Mouse (Mus musculus) right cerebral cortex, postnatal 10 days (tissue): ENCODE results near the gene Mrpl58.
"Not testable (repeated sequence)": the region's sequence is repeated elsewhere in the genome, so short reads cannot be mapped to it uniquely, and the experiment has no call there.

Source experiments
- DNase-seq, 2 experiments: peaks; one replicate each; pipeline ENCODE4 v3.0.0; 2021; ENCODE audit warnings: low spot score in 2 of 2

Mrpl58 gene

DNA sequence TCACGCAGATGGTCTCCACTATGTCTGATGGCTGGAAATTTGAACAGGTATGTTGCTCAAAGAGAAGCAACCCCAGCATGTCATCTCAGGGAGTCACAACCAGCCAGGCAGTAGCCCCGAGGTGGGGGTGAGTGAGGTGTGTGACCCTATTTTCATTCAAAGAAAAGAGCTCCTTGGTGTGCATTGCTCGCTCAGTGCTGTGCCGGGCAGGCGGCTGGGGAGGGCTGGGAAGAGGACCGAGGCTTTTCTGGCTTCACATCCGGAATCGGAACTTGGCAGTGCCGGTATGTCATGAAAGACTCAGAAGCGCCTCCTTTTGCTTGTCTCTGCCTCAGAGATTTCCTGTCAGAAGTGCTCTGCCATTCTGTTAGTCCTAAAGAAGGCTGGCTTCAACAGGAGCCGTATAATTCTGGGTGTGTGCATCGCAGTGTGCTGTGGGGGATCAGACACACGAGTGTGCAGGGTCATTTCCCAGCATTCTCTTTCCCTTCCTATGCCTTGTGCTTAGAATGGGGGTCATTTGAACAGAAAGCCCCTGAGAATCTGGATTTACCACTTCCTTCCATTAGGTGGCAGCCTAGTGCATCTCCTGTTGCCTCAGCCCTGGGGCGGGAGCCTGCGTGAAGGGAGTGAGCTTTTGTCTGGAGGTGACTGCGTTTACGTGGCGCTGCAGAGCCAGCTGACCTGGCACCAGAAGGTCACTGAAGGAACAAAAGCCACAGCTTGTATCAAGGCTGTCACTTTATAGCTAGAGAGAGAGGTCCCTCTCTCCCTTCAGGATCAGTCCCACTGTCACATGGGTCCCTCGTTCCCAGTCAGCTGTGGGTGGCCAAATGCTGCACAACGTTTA lies 24.2 kb downstream of the Mrpl58 start:
- DNase-seq, result peak; percentile 82 to 84

DNA sequence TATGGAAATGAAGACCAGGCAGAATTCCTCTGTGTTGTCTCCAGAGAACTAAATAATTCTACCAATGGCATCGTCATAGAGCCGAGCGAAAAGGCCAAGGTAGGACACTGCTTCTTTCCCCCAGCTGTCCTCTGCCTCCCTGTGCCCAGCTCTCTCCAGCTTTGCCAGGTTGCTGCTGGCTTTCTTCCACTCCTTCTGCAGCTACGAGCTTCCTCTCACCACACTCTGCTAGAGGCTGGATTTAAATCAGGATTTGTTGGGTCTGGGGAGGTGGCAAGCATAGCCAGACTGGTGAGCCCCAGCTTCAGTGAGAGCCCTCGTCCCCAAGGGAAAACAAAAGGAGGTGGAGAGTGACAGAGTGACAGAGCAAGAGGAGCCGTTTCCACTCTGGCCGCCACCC lies 25.8 kb downstream of the Mrpl58 start:
- DNase-seq, result peak in 1 of 2 experiments; percentile 65

DNA sequence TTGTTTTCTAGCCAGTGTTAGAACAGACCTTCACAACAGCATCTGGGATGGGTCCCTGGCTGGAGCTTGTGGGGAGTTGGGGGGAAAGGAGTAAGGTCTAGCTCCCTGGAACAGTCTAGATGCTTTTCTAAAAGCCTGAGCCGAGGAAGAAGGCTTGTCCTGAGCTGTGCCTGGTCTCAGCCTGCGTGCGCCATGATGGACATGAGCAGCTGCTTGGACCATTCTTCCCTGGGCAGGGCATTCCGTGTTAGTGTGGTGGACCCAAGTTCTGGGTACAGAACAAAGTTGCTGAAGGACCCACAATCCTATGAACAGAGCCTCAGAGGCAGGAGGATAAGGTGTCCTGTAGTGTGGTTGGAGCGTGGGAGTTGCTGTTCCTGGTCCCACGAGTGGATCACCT lies 27.0 kb downstream of the Mrpl58 start:
- no peak for DNase-seq

DNA sequence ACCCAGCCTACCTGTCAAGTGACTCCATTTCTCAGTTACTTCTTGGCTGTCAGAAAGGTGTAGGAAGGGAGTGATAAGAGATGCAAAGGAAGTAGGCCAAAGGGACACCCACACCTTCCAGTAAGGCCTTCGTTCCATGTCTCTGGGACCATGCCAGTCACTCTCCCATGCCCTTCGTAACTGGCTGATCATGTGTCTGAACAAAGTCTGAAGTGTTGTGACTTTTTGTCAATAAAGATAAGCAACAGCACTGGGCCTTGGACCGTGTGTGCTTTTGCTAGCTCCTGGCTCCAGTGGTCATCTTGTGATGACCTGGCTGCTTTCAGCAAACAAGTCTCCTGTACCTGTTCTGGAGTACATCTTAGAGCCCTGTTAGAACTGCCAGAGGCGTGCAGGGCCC lies 29.3 kb downstream of the Mrpl58 start:
- DNase-seq, result no peak

DNA sequence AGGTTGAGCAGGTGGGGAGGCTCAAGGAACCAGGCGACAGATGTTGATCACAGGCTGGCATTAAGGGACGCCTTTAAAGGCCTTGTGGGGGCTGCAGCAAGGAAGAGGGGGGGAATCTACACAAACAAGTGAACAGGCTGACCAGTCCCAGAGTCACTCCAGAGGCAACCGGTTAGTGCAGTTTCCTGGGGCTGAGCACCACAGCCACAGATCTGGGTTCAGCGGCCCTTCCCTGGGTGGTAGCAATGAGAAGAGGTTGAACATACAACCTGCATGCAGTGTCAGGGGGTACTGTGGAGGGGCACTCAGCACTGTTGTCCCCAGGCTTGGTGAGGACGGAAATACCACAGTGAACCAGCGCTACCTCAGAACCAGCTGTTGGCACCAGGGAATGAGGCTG lies 29.8 kb downstream of the Mrpl58 start:
- DNase-seq, result no peak

DNA sequence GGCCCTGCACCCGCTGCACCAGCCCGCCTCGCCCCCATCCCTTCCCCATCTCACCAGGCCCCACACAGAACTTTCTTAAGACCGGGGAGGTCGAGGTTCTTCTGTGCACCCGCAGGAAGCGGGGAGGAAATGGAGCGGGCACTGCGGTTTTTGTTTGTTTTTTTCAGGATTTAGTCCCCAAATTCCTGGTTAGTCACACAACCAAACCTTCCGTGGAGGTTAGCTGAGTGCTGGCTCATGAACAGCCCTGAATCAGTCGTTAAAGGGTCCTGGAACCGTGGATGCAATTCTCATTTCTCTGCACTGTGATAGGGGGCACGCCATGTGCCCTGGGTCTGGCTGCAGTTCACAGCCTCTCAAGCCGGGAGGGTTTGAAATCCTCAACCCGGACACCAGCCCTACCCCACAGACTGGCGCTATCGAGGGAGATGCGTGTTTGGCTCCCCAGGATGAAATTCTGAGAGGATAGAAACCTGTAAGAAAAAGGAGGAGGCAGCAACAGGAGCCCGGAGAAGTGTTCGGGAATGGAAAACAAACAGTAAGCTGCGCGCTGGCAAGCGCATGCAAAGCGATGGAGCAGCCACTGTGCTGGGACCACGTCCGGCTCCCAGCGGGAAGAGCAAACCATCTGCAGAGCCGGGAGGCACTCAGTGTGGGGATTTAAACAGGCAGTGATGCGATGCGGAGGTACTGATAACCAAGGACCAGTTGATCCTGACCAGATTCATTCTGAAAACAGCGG lies 32.2 kb downstream of the Mrpl58 start:
- DNase-seq, result peak in 1 of 2 experiments; percentile 56

DNA sequence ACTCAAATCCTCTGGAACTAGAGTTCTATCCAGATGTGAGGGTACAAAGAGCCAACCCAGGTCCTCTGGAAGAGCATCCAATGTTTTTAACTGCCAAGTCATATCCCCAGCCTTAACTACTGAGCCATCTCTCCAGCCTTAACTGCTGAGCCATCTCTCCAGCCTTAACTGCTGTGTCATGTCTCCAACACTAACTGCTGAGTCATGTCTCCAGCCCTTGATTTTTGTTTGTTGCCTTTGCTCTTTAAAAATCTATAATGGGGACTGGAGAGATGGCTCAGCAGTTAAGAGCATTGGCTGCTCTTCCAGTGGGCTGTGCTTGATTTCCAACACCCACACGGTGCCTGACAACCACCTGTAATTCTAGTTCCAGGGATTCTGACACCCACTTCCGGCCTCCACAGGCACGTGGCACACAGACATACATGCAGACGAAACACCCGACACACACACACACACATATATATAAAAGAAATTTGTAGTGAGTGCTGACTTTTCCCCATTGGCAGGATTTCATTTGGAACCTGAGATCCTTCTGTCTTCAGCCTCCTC lies 34.1 kb downstream of the Mrpl58 start:
- no peak for DNase-seq

DNA sequence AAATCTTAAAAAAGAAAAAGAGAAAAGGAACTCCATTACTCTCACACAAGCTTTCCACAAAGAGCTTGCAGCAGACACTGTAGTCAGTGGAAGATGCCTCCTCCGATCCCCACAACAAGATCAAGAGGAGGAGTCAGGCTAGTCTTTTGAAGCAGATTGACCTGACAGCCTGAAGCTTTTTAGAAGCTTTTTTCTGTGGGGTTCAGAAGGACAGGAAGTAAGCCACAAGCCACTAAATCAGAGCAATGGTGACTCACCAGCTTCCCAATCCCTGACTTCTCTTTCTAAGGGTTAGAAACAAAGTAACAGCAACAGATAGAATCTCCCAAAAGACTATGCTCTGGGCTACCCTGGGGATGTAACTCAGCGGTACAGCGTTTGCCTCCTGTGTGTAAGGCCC lies 35.8 kb downstream of the Mrpl58 start:
- DNase-seq, result no peak

DNA sequence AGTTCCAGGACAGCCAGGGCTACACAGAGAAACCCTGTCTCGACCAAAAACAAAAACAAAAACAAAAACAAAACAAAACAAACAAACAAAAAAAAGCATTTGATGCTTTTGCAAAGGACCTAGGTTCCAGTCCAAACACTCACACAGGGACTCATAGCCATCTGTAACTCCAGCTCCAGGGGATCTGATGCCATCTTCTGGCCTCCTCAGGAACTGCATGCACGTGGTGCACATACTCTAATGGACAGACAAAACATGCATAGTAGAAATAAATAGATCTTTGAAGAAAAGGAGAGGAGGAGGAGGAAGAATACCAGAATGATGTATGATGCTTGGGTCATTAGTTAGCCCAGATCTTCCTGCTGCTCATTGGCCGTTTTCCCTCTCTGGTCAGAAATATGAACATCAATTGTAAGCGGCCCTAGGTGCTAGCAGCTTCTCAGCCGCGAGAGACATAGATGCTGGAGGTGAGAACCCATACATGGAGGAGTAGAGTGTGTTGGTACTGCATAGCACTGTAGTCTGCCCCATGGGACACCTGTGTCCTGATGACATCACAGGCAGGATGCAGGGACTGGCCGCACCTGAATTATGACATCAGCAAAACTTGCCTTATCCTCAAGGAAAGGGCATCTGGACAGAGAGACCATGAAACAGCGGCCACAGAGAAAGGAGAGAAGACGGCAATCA lies 36.5 kb downstream of the Mrpl58 start, which contains the start of gene Trim80:
Gene Trim80 (plus strand): TSS at position 640 of the 690 bp plus-strand sequence.
- no peak for DNase-seq

DNA sequence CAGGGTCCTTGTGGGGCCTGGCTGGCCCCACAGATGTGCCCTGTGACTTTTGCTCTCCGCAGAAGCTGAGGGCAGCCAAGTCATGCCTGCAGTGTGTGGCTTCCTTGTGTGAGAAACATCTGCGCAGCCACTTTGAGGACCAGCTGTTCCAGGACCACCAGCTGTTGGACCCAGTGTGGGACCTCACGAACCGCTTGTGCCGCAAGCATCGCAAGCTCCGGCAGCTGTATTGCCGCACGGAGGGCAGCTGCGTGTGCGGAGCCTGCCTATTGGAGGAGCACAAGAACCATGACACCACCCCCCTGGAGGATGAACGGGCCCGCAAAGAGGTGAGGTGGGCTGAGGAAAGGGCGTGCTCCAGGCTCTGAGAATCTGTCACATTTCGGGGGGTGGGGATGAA lies 37.9 kb downstream of the Mrpl58 start:
- DNase-seq, result no peak

DNA sequence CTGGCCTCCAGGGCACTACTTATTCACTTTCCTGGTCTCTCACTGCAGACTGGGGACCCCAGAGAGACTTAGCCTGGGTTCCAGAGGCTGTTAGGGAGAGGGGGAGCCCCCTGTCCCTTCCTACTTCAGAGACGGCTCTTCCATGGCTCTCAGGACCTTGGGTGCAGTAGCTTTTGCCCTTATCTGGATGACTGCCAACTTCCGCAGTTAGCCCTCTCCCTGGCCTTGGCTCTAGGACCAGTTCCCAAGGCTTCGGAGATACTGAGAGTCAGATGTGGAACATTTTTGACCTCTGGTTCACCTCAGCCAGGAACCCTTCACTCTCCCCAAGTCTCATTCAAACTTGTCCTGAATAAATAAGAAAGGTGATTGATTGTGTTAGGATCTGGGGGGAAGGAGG lies 43.4 kb downstream of the Mrpl58 start:
- no peak for DNase-seq

DNA sequence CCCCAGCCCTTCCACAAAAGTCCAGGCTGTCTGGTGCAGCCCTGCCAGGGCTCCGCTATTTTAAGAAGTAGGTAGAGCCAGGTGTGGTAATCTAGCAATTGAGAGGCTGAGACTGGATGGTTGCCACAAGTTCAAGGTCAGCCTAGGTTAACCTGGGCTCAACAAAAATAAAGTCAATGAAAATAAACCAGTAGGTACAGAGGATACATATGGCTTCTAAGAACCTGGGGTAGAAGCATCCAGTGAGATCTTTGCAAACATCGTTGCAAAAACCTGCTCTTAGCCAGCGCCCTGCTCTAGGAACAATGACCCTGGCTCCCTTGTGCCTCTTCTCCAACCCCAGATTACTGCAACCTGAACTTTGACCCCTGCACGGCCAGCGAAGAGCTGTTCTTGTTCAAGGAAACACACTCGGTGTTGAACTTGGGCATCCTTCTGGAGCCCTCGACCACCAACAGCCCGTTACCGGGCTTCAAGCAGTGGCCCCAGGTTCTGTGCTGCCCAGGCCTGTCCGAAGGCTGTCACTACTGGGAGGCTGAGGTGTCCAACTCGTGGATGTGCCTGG lies 43.9 kb downstream of the Mrpl58 start:
- DNase-seq, result no peak

DNA sequence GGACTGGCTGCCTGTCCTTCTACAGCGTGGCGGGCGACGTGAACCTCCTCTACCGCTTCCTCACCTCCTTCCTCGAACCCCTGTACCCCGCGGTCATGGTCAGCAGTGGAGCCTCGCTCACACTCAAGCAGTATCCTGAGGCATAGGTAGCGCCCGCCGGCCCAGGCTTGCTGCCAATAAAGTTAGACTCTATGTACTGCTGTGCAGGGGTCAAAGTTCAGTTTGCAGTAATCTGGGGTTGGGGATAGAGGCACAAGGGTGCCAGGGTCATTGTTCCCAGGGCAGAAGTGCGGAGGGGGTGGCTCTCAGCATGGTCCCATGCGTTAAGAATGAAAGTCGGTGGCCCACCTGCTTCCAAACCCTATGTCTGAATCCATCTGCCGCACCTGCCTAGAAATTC lies 44.5 kb downstream of the Mrpl58 start:
- DNase-seq, result no peak

DNA sequence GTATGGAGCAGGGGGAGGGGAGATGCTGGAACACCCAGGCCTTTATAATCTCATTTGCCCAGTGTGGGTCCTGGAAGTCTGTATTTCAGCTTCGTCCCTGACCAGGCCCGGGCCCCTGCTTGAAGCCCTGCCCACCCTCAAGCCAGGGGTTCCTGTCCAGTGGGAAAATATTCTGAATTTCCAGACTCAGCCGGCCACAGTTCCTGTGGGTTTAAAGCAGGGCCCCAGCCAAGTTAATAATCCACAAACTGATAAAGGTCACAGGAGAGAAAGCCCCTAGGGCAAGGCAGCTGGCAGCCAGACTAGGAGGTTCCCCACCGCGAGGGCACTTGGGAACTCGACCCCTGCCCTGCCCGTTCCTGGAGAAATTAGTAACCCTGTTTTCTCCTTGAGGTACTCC lies 45.4 kb downstream of the Mrpl58 start:
- DNase-seq, result no peak

DNA sequence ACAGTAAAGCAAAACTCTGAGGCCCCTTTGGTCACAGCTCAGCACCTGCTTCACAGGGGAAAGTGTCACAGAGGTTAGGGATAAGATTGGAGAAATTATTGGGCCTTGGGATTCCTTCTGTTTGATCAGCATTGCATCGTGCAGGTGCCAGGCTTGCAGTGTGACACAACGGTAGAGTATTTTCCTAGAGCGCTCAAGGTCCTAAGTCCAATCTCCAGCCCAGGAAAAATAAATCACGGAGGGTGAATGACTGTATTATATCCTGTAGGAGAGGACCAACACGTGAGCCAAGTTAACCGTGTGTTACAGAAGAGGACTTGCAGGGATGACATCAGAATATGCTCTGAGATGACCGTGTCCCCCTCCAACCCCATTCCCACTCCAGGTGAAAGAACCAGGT lies 46.6 kb downstream of the Mrpl58 start:
- no peak for DNase-seq

DNA sequence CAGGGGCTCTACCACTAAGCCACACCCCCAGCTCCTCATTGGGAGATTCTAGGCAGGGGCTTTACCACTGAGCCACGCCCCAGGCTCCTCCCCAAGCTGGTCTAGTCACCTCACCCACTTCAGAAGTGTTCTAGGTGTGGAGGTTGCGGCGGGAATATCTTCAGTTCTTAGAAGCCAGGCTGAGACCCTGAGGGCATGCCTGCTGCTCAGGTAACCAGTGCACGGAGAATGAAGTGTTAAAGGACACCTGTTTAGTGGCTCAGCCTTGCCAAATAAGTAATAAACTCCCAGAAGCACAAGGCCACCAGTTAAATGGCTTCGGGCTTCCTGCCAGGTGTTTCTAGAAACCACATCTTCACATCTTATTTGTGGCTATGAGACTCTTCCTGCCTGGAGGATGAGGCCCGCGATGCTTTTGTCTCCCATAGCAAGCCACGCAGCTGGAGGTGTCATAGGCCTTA lies 48.3 kb downstream of the Mrpl58 start:
- DNase-seq, result no peak

DNA sequence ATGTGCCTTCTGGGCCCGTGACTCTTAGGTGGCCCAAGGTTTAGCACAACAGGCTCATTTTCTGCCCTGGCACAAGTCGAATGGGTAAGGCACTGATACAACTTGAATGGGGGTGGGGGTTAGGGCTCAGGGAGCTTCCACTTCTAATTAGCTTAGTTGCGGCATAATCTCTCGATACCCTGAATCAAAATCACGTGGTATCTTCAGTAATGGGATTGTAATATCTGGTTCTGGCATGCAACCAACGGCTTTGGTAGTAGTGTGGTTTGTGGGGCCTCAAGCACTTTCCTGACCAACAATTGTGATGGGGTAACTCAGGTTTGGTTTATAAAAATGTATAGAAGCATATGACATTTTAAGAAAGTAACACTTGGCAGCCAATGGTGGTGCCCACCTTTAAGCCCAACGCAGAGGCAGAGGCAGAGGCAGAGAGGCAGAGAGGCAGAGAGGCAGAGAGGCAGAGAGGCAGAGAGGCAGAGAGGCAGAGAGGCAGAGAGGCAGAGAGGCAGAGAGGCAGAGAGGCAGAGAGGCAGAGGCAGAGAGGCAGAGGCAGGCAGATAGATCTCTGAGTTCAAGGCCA lies 48.8 kb downstream of the Mrpl58 start:
- DNase-seq, result no peak

DNA sequence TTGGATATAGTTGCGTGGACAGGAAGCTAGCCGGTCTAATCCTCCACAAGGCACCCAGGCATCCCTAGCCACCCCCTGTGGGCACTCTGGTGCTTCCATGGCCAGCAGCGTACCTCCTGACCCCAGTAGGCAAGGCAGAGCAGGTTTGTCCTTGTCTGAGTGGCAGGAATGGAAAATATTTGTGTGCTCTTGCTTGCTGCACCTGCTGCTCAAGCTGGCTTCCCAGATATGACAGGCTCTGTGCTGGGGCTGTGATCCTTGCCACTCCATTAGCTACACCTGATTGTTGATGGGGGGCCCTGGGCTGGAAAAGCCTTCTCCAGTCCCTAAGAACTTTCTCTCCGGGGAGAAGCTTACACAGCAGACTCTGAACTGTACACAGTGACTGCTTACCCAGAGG lies 49.8 kb downstream of the Mrpl58 start:
- DNase-seq, result no peak

DNA sequence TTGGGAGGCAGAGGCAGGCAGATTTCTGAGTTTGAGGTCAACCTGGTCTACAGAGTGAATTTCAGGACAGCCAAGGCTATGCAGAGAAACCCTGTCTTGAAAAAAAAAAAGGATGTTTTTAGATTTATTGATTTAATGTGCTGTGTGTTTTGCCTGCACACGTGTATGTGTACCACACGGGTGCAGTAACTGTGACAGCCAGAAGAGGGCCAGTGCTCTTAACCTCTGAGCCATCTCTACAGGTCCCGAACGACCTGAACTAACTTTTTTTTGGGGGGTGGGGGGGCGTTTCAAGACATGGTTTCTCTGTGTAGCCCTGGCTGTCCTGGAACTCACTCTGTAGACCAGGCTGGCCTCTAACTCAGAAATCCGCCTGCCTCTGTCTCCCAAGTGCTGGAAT lies 51.3 kb downstream of the Mrpl58 start:
- DNase-seq, result not testable (repeated sequence)

DNA sequence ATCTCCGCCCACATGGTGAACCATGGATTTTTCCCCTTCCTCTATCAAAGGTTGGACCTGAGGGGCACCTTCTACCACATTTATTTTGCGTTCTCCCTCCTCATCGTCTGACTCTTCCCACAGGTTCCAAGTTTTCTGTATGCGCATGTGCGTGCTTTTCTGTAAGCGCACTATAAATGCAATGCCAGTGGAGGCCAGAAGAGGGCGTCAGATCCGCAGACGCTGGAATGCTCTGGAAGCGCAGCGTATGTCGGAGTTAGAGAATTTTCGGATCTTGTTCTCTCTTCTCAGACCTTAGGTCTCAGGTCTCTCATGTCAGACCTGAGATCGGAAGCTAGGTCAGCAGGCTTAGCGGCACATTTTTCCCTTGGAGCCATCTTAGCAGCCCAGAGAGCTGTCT lies 52.1 kb downstream of the Mrpl58 start:
- no peak for DNase-seq

DNA sequence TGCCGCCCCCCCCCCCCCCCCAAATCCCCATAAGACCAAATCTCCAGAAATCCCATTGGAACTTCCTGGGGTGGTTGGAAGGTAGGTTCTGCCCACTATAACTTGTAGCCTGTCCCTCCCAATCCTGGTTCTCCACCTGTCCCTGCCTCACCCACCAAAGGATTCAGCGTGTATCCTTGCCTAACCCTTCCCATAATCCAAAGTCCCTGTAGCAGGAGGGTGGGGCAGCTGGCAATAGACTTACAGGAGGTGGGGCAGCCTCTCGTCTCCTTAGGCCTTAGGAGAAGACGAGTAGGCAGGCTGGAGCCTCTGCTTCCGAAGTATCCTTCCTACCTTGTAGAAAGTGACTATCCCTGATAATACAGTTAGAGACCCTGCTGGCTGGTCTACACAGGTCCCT lies 52.6 kb downstream of the Mrpl58 start:
- no peak for DNase-seq
